ENCODE assay signal across 25 mouse cellular contexts in genomic region chr15:6376001-6376400, GRCm38 (mm10).
DNase-seq lines count a peak whose midpoint lies in the region; ATAC-seq and TF ChIP-seq lines count a peak whose summit lies in the region.
"Had no signal": no experiment of that assay in that cellular context is flagged by ENCODE, and none has a peak within 500 bp of the region (broad histone marks: within the 10 kb centered on the region; RNA-seq: fewer than 3 reads in every experiment).

No protein-coding gene starts in this region.

- intact Hi-C loops in left cerebral cortex, adult 2 months (cut with DNase I), result no loop called here

- H3K27ac ChIP-seq in kidney, embryonic 15.5 days, result no peak overlapping the region
- no peak overlapping the region for H3K27ac ChIP-seq in left cerebral cortex, adult 2 months
- H3K27ac ChIP-seq: embryonic facial prominence, embryonic 15.5 days; heart, embryonic 15.5 days; hindbrain, embryonic 13.5 days; liver, embryonic 15.5 days; neural tube, embryonic 12.5 days had no signal

- no peaks in the 10 kb centered on the region for H3K27me3 ChIP-seq in kidney, embryonic 15.5 days
- H3K27me3 ChIP-seq: embryonic facial prominence, embryonic 15.5 days; heart, embryonic 15.5 days; hindbrain, embryonic 13.5 days; liver, embryonic 15.5 days; neural tube, embryonic 12.5 days had no signal

- ATAC-seq in kidney, embryonic 15.5 days (replicated peaks; ENCODE audit: low FRiP score), result no peak
- ATAC-seq: forebrain, embryonic 14.5 days; inflammation-experienced regulatory T-cells, adult 6 months had no signal

- H3K9ac ChIP-seq in kidney, embryonic 15.5 days, result no peak overlapping the region
- H3K9ac ChIP-seq: embryonic facial prominence, embryonic 15.5 days; heart, embryonic 15.5 days; hindbrain, embryonic 13.5 days; liver, embryonic 15.5 days; neural tube, embryonic 12.5 days had no signal

- H3K4me1 ChIP-seq in kidney, embryonic 15.5 days, result no peaks in the 10 kb centered on the region
- H3K4me1 ChIP-seq: embryonic facial prominence, embryonic 15.5 days; heart, embryonic 15.5 days; hindbrain, embryonic 13.5 days; liver, embryonic 15.5 days; neural tube, embryonic 12.5 days had no signal

- no peaks in the 10 kb centered on the region for H3K36me3 ChIP-seq in kidney, embryonic 15.5 days
- H3K36me3 ChIP-seq: embryonic facial prominence, embryonic 15.5 days; heart, embryonic 15.5 days; hindbrain, embryonic 13.5 days; liver, embryonic 15.5 days; neural tube, embryonic 12.5 days had no signal

- peak; percentile 63 for DNase-seq in kidney, adult 11 months
- DNase-seq in ES-CJ7 (ENCODE audit: low read depth, low spot score), result peak; percentile 28
- peak; percentile 30 for DNase-seq in R1 (ENCODE audit: low read depth, low spot score)
- peak; percentile 70 to 77 for DNase-seq in kidney, postnatal 25 days
- no peak for DNase-seq in thymus, adult 18-20 months
- DNase-seq in left cerebral cortex, adult 2 months (ENCODE audit: extremely low spot score in 1 of 2, low spot score in 2 of 2), result no peak
- DNase-seq: adrenal gland, postnatal 36 days; cerebellum, adult 11 months; cerebellum, postnatal 25 days; gastrocnemius, postnatal 10 days; heart, postnatal 36 days; layer of hippocampus, adult 9-11 months; lung, postnatal 4 days; midbrain, embryonic 14.5 days; right cerebral cortex, postnatal 25 days; spleen, adult 18-20 months; thymus, postnatal 14 days had no signal

- WGBS in kidney, embryonic 15.5 days, result 74% methylated on average over 5 of the region's 5 CpGs

- H3K4me3 ChIP-seq in kidney, embryonic 15.5 days (replicated peaks), result no peak overlapping the region
- H3K4me3 ChIP-seq in left cerebral cortex, adult 2 months, result no peak overlapping the region
- H3K4me3 ChIP-seq: embryonic facial prominence, embryonic 15.5 days; heart, embryonic 15.5 days; hindbrain, embryonic 13.5 days; liver, embryonic 15.5 days; neural tube, embryonic 12.5 days had no signal

- no peaks in the 10 kb centered on the region for H3K9me3 ChIP-seq in kidney, embryonic 15.5 days (replicated peaks)
- H3K9me3 ChIP-seq: embryonic facial prominence, embryonic 15.5 days; heart, embryonic 15.5 days; hindbrain, embryonic 13.5 days; liver, embryonic 15.5 days; neural tube, embryonic 12.5 days had no signal

- no peak for TF ChIP-seq CTCF in left cerebral cortex, adult 2 months (IDR thresholded peaks at IDR 0.05)

- no peak overlapping the region for H3K4me2 ChIP-seq in kidney, embryonic 15.5 days
- H3K4me2 ChIP-seq: embryonic facial prominence, embryonic 15.5 days; heart, embryonic 15.5 days; hindbrain, embryonic 13.5 days; liver, embryonic 15.5 days; neural tube, embryonic 12.5 days had no signal

Comparison
In these comparisons a context has a peak if more than half of its experiments do, and no peak if none do; other contexts are left out.
1. DNase-seq: peak in kidney, adult 11 months (single experiment), ES-CJ7 (single experiment), R1 (single experiment) and kidney, postnatal 25 days (2 of 2); none in thymus, adult 18-20 months (0 of 2) and left cerebral cortex, adult 2 months (0 of 2).